Mouse (Mus musculus): ENCODE data around the gene Pgpep1. TPM values are rescaled to one million over a fixed set of nuclear protein-coding genes. Genes with fewer than 3 reads are reported as not detected.
A peak's percentile ranks its signal among the peaks of the same experiment; 100 is the strongest.

Gene Pgpep1
- polyA plus RNA-seq, 1 experiment from 2014 or later = 84.2 TPM

DNA sequence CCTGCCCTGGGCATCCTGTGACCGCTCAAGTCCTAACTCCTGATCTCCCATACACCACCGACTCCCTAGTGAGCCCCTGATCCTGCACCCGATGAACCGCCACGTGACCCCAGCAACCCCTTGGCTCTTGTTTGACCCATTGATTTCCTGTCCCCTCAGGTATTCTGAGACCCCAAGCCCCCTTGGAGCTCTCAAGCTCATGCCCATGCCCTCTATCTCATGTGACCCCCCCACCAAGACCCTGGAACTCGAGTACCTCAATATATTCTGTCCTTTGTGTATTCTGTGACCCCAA, 52.6 kb downstream of the Pgpep1 start:
- no peak for TF ChIP-seq CTCF (IDR thresholded peaks at IDR 0.05; ENCODE audit: low read depth)
- Histone ChIP-seq H3K4me2 (ENCODE audit: low read length) (peak overlapping the region; percentile 93), H3K9me3 (replicated peaks; ENCODE audit: low read length) (no peaks in the 10 kb centered on the region), H3K4me3 (replicated peaks; ENCODE audit: low read depth, low read length) (peak overlapping the region; percentile 83), H3K9ac (ENCODE audit: low read depth, low read length) (peak overlapping the region; percentile 92), H3K4me1 (replicated peaks; ENCODE audit: insufficient read depth, low read length) (peaks cover 14% of the 10 kb centered on the region; the same call in 1 of the 2 replicates), H3K36me3 (ENCODE audit: insufficient read depth, low read length) (0 out of 2 replicates have a peak, but pooled peaks cover 2% of the 10 kb centered on the region), H3K27ac (peak overlapping the region; percentile 98), H3K27me3 (ENCODE audit: insufficient read depth, low read length) (no peaks in the 10 kb centered on the region)
- ATAC-seq (replicated peaks; ENCODE audit: low FRiP score, low read depth) (no peak), DNase-seq (ENCODE audit: low spot score) (no peak)
- WGBS = 14% methylated on average over 6 of the region's 6 CpGs

DNA sequence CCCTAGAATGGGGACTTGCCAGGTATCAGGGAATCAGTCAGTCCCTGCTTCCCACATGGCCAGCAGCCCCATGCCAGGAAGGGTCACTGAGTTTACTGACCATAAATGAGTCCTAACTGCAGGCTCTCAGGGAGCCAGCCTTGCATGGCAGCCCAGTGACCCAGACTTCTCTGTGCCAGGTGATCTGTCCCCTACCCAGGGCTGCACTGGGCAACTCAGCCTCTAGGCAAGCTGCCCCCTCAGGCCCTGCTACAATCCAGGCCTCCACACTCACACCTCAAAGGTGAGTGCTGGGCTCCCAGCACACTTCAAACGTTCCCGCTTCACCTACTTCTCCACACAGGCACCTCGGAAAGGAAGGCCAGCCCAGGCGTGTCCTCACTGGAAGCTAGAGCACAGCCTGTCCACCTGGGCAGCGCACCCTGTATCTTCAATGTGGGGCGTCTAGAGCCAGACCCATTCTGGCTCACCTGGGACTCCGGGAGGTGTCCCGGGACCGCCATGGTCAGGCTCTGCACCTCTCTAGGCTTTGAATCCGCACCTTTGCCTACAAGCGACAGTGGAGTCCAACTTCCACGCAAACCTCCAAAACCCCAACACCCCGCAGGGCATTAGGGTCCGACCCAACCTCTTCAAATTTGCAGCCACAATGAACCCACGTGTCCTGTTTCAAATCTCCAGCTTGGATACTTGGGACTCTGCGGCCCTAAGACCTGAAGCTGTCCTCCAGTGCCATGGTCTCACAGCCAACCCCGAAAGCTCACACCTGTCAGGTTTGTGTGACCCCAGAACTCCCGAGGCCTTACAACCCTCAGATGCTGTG, 53.2 kb downstream of the Pgpep1 start:
- peak overlapping the region; percentile 93 for H3K4me2 ChIP-seq (ENCODE audit: low read length)
- H3K9me3 ChIP-seq (replicated peaks; ENCODE audit: low read length) = no peaks in the 10 kb centered on the region
- H3K4me3 ChIP-seq (replicated peaks; ENCODE audit: low read depth, low read length) = peak overlapping the region; percentile 83
- no peaks in the 10 kb centered on the region for H3K27me3 ChIP-seq (ENCODE audit: insufficient read depth, low read length)
- H3K27ac ChIP-seq = peak overlapping the region; percentile 98
- no peak for DNase-seq (ENCODE audit: low spot score)
- no peak for ATAC-seq (replicated peaks; ENCODE audit: low FRiP score, low read depth)
- peak overlapping the region; percentile 92 for H3K9ac ChIP-seq (ENCODE audit: low read depth, low read length)
- 45% methylated on average over 18 of the region's 18 CpGs for WGBS
- H3K36me3 ChIP-seq (ENCODE audit: insufficient read depth, low read length) = 0 out of 2 replicates have a peak, but pooled peaks cover 3% of the 10 kb centered on the region
- H3K4me1 ChIP-seq (replicated peaks; ENCODE audit: insufficient read depth, low read length) = peaks cover 14% of the 10 kb centered on the region; the same call in 1 of the 2 replicates
- no peak for TF ChIP-seq CTCF (IDR thresholded peaks at IDR 0.05; ENCODE audit: low read depth)

DNA sequence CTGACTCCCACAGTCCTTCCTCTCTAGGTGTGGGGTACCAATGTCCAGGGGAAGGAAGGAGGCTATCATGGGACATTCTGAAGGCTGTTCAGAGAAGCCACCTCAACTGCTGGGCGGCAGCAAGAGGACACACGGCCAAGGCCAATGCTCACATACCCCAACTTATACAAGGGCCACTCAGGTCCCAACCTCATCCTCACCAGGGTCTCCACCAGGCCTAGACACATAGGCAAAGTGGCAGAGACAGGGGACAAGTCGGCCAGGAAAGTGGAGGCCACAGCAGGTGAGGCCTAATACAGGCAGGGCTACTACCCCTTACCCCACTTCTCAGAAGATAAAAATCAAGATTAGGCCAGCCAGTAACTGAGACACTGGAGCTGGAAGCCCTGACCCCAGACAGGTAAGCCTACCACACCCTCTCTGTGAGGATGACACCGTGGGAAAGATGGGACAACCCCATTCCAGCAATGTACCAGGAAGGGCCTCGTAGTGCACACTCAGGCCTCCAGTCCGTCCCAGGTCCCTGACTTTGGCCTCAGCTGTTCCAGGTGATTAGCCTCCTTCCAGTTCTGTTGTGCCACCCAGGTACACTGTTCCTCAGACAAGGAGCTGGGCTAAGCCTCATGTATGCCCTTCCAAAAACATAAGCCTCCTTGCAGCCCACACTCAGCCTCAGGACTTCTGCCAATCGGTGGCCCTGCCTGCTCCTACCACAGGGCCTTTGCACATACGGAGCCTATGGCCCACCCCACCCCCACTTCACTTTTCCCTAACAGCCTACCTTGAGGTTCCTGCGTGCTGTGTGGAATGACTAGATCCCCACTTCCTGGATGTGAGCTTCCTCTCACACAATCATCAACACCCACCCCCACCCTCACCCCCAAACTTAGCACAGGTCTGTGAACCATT, 54.1 kb downstream of the Pgpep1 start:
- peaks cover 14% of the 10 kb centered on the region for H3K4me1 ChIP-seq (replicated peaks; ENCODE audit: insufficient read depth, low read length)
- peak overlapping the region; percentile 58; the same call in 1 of the 2 replicates for H3K27ac ChIP-seq

DNA sequence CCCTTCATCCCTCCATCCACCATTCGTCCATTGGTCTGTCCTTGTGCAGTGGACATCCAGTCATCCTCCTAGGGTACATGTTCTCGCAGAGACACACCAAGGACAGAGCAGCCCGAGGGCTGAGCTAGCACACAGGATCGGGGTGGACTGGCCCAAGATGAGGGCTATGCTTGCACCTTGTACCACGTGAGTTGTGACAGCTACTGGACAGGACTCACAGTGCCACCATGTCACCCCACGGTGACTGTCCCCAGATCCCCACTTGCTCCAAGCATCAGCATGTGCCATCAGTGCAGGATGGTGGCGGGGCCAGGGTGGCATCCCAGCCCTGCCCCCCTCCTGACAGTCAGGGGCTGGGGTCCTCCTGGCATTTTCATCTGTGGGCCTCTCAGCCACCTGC, 55.6 kb downstream of the Pgpep1 start:
- H3K4me1 ChIP-seq (replicated peaks; ENCODE audit: insufficient read depth, low read length) = peaks cover 17% of the 10 kb centered on the region

More for the DNA sequence above, 54.1 kb downstream of the Pgpep1 start:
- no peak for TF ChIP-seq CTCF (IDR thresholded peaks at IDR 0.05; ENCODE audit: low read depth)
- WGBS = 79% methylated on average over 9 of the region's 9 CpGs
- no peaks in the 10 kb centered on the region for H3K27me3 ChIP-seq (ENCODE audit: insufficient read depth, low read length)
- ATAC-seq (replicated peaks; ENCODE audit: low FRiP score, low read depth) (no peak), DNase-seq (ENCODE audit: low spot score) (no peak)
- H3K4me3 ChIP-seq (replicated peaks; ENCODE audit: low read depth, low read length) = no peak overlapping the region
- peak overlapping the region; percentile 92; the same call in 1 of the 2 replicates for H3K9ac ChIP-seq (ENCODE audit: low read depth, low read length)
- no peaks in the 10 kb centered on the region for H3K9me3 ChIP-seq (replicated peaks; ENCODE audit: low read length)
- H3K4me2 ChIP-seq (ENCODE audit: low read length) = peak overlapping the region; percentile 93; the same call in 1 of the 2 replicates
- 0 out of 2 replicates have a peak, but pooled peaks cover 3% of the 10 kb centered on the region for H3K36me3 ChIP-seq (ENCODE audit: insufficient read depth, low read length)

DNA sequence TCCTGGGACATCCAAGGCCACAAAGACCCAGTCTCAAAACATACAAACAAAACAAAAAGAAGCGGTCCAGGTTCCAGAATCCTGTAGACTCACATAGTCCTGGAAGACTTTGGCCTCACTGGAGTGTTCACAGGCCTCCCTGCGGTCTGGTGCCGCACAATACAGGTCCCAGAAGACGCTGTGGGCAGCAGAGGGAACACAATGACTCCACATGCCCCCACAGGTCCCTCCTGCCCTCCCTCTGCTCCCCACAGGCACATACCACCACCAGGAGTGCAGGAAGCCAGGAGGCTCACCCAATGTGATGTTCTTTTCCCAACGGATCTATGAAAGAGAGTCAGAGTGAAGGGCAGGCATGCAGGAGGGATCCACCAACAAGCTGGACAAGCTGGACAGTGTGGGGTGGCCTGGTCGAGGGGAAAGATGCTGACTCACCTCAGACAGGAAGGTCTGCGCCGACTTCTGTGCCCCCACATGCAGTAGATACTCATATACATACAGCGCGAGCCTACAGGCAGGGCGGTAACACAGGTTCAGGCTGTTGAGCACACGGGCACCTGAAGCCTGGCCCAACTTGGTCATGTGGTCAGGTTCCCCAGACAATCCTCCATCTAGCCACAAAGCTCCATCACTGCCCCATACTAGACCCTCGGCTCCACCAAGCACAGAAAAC, 57.9 kb downstream of the Pgpep1 start:
- no peak for TF ChIP-seq CTCF (IDR thresholded peaks at IDR 0.05; ENCODE audit: low read depth)
- no peaks in the 10 kb centered on the region for H3K9me3 ChIP-seq (replicated peaks; ENCODE audit: low read length)
- H3K27me3 ChIP-seq (ENCODE audit: insufficient read depth, low read length) = no peaks in the 10 kb centered on the region
- no peak for DNase-seq (ENCODE audit: low spot score)
- H3K27ac ChIP-seq = no peak overlapping the region
- WGBS = 97% methylated on average over 13 of the region's 13 CpGs
- no peak overlapping the region for H3K9ac ChIP-seq (ENCODE audit: low read depth, low read length)
- no peak overlapping the region for H3K4me2 ChIP-seq (ENCODE audit: low read length)
- 0 out of 2 replicates have a peak, but pooled peaks cover 3% of the 10 kb centered on the region for H3K36me3 ChIP-seq (ENCODE audit: insufficient read depth, low read length)
- H3K4me1 ChIP-seq (replicated peaks; ENCODE audit: insufficient read depth, low read length) = peaks cover 30% of the 10 kb centered on the region
- H3K4me3 ChIP-seq (replicated peaks; ENCODE audit: low read depth, low read length) = no peak overlapping the region
- no peak for ATAC-seq (replicated peaks; ENCODE audit: low FRiP score, low read depth)

More for the DNA sequence above, 55.6 kb downstream of the Pgpep1 start:
- 69% methylated on average over 7 of the region's 7 CpGs for WGBS
- H3K4me2 ChIP-seq (ENCODE audit: low read length) = no peak overlapping the region
- no peaks in the 10 kb centered on the region for H3K27me3 ChIP-seq (ENCODE audit: insufficient read depth, low read length)
- H3K9ac ChIP-seq (ENCODE audit: low read depth, low read length) = no peak overlapping the region
- H3K4me3 ChIP-seq (replicated peaks; ENCODE audit: low read depth, low read length) = no peak overlapping the region
- DNase-seq (ENCODE audit: low spot score) (no peak), ATAC-seq (replicated peaks; ENCODE audit: low FRiP score, low read depth) (no peak)
- H3K36me3 ChIP-seq (ENCODE audit: insufficient read depth, low read length) = 0 out of 2 replicates have a peak, but pooled peaks cover 3% of the 10 kb centered on the region
- no peak for TF ChIP-seq CTCF (IDR thresholded peaks at IDR 0.05; ENCODE audit: low read depth)
- H3K9me3 ChIP-seq (replicated peaks; ENCODE audit: low read length) = no peaks in the 10 kb centered on the region
- H3K27ac ChIP-seq = no peak overlapping the region
